Mouse (Mus musculus): ENCODE measurements at regions not wholly inside any gene's neighbourhood (a gene's known extent, or its start where the extent isn't known, plus 50 kb on each side); places are given as distances from the start of the nearest gene placed in this dataset.

DNA sequence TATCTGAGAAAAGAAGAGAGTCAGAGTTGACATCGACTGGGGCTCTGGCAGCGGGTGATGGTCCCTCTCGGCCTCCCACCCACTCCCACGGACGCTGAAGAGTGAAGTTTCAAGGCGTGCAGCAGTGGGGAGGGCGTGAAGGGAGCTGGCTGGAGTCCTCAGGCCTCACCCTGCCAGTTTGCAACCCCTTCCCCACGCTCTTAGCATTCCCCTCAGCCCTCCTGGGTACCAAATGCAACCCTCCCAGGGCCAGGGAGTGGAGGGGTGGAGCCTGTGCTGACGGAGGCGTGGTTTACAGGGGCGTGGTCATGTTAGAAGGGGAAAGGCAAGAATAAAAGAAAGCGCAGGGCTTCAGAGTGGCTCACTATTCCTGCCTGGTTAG, 136.3 kb downstream of the 2410131K14Rik start:
- WGBS (ENCODE audit: missing documents) = under 1% methylated on average over 12 of the region's 12 CpGs
- Histone ChIP-seq H3K4me3 (ENCODE audit: inconsistent target) (peak overlapping the region; percentile 53), H3K27ac (peak overlapping the region; percentile 89), H3K36me3 (ENCODE audit: inconsistent target) (no peaks in the 10 kb centered on the region), H3K79me2 (ENCODE audit: inconsistent target) (no peaks in the 10 kb centered on the region)

DNA sequence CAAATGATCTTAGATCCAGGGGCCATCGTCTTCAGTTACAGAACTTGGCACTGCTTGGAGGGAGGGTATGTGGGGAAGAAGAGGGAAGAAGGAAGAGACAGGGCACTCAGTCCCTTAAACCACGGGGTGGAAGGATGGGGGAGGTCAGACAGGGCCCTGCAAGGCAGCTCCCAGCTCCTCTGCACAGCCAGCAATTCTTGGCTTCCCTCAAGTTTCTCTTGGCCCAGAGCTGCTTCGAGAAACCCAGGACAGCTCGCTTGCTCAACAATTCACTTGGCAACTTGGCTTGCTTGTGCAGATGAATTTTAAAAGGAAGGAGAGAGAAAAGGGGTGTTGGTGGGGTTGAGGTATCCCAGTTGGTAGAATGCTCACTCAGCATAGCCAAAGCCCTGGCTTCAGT, 141.1 kb downstream of the 2410131K14Rik start:
- 65% methylated on average over 4 of the region's 4 CpGs for WGBS (ENCODE audit: missing documents)
- H3K36me3 ChIP-seq (ENCODE audit: inconsistent target) = no peaks in the 10 kb centered on the region
- H3K4me3 ChIP-seq (ENCODE audit: inconsistent target) = no peak overlapping the region
- H3K27ac ChIP-seq = no peak overlapping the region
- no peaks in the 10 kb centered on the region for H3K79me2 ChIP-seq (ENCODE audit: inconsistent target)

DNA sequence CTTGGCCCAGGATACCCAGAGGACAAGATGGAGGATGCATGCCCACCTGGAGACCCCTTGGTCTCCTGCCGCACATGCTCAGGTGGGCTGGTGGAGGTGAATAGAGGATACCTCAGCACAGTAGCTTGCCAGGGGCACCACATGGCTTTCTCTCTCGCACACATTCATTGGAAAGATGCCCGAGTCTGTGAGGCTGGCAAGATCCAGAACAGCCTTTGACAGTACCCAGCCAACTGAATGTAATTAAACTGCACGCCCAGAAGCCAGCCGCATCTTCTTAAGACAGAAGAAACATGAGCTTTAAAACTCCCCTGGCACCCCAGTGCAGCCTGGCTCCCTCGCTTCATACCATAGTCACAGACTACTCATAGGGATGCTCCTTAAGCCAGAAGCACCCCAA, 143.4 kb downstream of the 2410131K14Rik start:
- Histone ChIP-seq H3K27ac (no peak overlapping the region), H3K36me3 (ENCODE audit: inconsistent target) (no peaks in the 10 kb centered on the region), H3K4me3 (ENCODE audit: inconsistent target) (no peak overlapping the region), H3K79me2 (ENCODE audit: inconsistent target) (no peaks in the 10 kb centered on the region)
- 94% methylated on average over 6 of the region's 6 CpGs for WGBS (ENCODE audit: missing documents)

DNA sequence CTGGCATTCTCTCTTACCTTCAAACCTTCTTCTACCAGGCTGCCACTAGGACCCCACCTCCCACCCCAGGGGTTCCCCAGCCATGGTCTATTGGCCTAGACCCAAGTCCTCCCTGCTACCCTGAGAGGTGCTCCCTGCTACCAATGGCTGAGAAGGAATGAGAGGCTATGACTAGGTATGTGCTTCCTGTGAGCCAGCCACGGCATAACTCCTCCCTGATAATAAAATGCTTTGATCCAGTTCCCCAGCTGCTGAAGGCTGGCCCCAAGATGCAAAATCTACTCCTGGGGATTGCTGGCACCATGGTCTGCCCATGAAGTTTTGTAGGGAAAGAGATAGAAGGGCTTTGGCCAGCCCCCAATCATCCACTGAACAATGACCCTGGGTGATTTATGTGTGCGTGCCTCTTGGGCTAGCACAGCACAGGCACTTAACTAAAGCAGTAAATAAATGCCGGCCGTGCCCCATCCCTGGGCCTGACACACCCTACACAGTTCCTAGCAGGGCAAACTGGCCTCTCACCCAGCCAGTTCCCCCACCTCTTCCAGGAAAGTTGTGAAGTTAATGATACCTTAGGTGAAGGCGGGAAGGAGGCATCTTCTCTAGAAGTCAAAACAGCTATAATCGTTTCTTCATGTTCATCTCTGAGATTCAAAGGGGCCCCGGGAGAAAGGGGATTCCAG, 145.8 kb downstream of the 2410131K14Rik start:
- 89% methylated on average over 7 of the region's 7 CpGs for WGBS (ENCODE audit: missing documents)
- Histone ChIP-seq H3K36me3 (ENCODE audit: inconsistent target) (no peaks in the 10 kb centered on the region), H3K27ac (no peak overlapping the region)

DNA sequence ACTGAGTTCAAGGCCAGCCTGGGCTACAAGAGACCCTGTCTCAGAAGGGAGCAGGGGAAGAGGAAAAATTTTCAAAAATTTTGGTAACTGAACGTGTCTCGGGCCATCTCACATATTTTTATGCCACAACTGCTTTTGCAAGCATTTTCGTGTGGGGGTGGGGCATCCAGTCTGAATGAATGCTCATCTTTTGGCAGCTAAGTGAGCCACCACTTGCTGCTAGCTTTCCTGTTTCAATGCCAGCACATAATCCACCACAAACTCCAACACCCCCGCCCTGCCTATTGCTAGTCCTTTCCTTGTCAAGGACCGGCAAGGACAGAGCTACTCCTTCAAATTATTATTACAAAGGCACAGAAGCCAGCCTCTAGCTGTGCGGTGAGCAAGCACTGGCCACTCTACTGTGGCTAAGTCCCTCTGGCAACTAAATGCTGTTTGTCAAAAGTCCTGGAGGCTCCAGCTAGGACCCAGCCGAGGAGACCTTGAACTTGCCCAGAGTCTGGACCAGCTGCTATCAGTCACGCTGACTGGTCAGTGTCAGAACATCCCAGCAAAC, 148.0 kb downstream of the 2410131K14Rik start:
- Histone ChIP-seq H3K4me3 (ENCODE audit: inconsistent target) (no peak overlapping the region), H3K79me2 (ENCODE audit: inconsistent target) (no peaks in the 10 kb centered on the region), H3K36me3 (ENCODE audit: inconsistent target) (no peaks in the 10 kb centered on the region), H3K27ac (no peak overlapping the region)
- 95% methylated on average over 8 of the region's 8 CpGs for WGBS (ENCODE audit: missing documents)

More for the DNA sequence above, 145.8 kb downstream of the 2410131K14Rik start:
- Histone ChIP-seq H3K79me2 (ENCODE audit: inconsistent target) (no peaks in the 10 kb centered on the region), H3K4me3 (ENCODE audit: inconsistent target) (no peak overlapping the region)

DNA sequence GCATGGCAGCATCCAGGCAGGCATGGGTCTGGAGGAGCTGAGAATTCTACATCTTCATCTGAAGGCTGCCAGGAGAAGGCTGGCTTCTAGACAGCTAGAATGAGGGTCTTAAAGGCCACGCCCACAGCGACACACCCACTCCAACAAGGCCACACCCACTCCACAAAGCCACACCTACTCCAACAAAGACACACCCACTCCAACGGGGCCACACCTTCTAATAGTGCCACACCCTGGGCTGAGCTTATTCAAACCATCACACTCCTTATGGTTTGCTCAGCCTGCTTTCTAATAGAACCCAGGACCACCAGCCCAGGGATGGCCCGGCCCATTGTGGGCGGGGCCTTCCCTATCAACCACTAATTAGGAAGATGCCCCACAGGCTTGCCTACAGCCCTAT, 149.0 kb downstream of the 2410131K14Rik start:
- Histone ChIP-seq H3K36me3 (ENCODE audit: inconsistent target) (no peaks in the 10 kb centered on the region), H3K27ac (no peak overlapping the region), H3K79me2 (ENCODE audit: inconsistent target) (no peaks in the 10 kb centered on the region), H3K4me3 (ENCODE audit: inconsistent target) (no peak overlapping the region)
- WGBS (ENCODE audit: missing documents) = 82% methylated on average over 5 of the region's 5 CpGs

DNA sequence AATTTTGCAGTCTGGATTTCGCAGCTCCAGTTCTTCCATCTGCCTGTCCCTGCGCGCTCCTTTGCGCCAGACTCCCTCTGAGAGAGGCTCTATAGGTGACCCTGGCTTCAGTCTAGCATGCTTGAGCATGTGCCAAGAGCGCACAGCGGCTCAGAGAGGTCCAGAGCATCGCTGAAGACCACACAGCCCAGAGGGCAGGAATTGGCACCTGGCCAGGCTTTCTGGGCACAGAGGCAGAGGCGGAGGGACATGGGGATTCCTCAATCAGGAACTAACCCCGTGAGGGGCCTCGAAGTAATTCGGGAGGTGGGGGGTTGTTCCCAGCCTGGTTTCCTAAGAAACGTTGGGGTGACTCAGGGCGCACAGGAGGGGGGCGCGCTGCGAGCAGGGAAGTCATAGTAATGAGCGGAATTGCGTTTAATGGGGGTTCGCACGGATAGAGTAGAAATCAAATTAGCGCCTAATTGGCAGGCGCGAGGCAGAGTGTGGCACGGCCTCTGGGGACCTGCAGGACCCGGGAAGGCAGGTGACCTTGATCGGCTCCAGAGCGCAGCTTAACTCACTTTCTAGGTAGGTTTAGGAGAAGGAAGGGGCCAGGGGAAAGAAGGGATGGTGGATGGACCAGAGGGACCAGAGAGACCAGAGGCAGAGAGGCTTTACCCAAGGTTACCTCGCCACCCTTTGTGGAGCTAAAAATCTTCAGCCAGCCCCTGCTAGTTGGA, 151.1 kb downstream of the 2410131K14Rik start:
- WGBS (ENCODE audit: missing documents) = 29% methylated on average over 28 of the region's 28 CpGs
- Histone ChIP-seq H3K4me3 (ENCODE audit: inconsistent target) (no peak overlapping the region), H3K79me2 (ENCODE audit: inconsistent target) (no peaks in the 10 kb centered on the region), H3K36me3 (ENCODE audit: inconsistent target) (no peaks in the 10 kb centered on the region), H3K27ac (no peak overlapping the region)

DNA sequence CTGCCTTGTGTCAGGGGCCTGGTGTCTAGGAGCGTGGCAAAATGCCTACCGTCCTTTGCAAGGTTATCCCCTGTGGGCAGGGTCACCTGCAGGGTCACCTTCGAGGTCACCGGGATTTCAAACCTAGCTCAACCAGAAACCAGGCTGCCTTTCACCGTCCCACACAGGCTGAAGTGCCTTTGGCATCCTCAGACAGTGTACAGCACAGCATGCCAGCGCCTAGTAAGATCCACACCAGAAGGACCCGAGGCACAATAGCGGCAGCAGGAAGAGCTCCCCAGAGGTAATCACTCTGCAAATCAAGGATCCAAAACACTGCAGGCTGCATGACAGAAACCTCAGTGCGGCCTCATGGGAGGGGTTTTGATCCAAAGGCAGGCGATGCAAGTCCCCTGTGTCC, 155.9 kb downstream of the 2410131K14Rik start:
- Histone ChIP-seq H3K79me2 (ENCODE audit: inconsistent target) (no peaks in the 10 kb centered on the region), H3K27ac (no peak overlapping the region), H3K36me3 (ENCODE audit: inconsistent target) (no peaks in the 10 kb centered on the region), H3K4me3 (ENCODE audit: inconsistent target) (no peak overlapping the region)
- WGBS (ENCODE audit: missing documents) = 93% methylated on average over 10 of the region's 10 CpGs

DNA sequence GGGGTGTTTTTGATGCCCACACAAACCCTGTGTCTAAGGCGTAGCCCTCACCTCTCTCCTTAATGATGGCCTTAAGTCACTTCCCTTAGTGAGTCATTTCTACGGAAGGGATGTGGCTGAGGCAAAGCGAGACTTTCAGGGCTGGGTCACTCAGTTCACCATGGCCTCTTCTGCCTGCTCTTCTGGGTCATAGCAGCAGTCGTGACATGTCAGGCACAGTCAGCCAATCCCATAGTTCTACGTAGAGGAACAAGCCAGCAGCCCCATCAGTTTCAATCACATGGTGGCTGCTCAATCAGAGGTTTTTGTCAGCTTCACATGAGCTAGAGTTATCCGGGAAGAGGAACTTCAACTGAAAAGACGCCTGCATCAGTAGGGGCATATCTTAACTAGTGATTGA, 156.1 kb upstream of the Med13l start:
- peak overlapping the region; percentile 90 for H3K27ac ChIP-seq
- WGBS (ENCODE audit: missing documents) = 6% methylated on average over 7 of the region's 7 CpGs

DNA sequence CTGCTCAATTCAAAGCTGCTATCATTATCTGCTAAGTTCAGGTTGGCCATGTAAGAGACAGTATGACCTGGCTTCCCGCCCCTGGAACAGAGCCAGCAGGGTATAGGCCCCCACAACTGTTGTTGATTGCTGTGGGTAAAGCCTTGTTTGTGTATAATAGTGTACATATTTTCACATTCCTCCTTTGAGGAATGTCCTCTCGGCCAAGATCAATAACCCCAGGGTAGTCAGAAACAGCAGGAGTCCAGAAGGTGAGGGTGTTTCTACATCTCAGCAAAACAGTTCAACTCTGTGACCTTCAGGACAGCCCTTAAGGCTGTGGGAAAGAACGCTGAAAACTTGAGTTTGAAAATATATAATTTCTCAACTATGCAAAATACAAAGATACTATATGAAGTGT, 155.1 kb upstream of the Med13l start:
- no peak overlapping the region for H3K4me3 ChIP-seq (ENCODE audit: inconsistent target)
- no peaks in the 10 kb centered on the region for H3K79me2 ChIP-seq (ENCODE audit: inconsistent target)
- peak overlapping the region; percentile 90 for H3K27ac ChIP-seq
- WGBS (ENCODE audit: missing documents) = 100% methylated on average over 2 of the region's 3 CpGs
- no peaks in the 10 kb centered on the region for H3K36me3 ChIP-seq (ENCODE audit: inconsistent target)

More for the DNA sequence above, 156.1 kb upstream of the Med13l start:
- no peaks in the 10 kb centered on the region for H3K79me2 ChIP-seq (ENCODE audit: inconsistent target)
- no peaks in the 10 kb centered on the region for H3K36me3 ChIP-seq (ENCODE audit: inconsistent target)
- no peak overlapping the region for H3K4me3 ChIP-seq (ENCODE audit: inconsistent target)

DNA sequence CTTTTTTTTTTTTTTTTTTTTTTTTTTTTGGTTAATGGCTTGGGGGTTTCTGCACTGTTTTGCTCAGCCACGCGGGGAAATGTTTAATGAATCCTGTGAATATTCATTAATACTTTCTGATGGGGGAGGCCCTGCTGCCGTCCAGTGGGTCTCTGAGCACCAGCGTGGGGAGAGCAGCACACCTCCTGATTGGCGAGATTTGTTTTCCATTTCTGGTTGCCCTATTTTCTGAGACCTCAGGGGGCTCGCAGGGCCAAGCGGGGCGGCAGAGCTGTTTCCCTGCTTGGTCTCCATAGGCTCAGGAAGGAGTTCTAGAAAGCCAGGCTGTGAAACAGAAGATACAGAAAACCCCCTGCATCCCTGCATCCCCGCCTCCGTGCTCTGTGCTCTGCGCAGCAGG, 153.0 kb upstream of the Med13l start:
- H3K79me2 ChIP-seq (ENCODE audit: inconsistent target) = no peaks in the 10 kb centered on the region
- WGBS (ENCODE audit: missing documents) = 79% methylated on average over 11 of the region's 11 CpGs
- H3K36me3 ChIP-seq (ENCODE audit: inconsistent target) = no peaks in the 10 kb centered on the region
- peak overlapping the region; percentile 97 for H3K27ac ChIP-seq
- no peak overlapping the region for H3K4me3 ChIP-seq (ENCODE audit: inconsistent target)

DNA sequence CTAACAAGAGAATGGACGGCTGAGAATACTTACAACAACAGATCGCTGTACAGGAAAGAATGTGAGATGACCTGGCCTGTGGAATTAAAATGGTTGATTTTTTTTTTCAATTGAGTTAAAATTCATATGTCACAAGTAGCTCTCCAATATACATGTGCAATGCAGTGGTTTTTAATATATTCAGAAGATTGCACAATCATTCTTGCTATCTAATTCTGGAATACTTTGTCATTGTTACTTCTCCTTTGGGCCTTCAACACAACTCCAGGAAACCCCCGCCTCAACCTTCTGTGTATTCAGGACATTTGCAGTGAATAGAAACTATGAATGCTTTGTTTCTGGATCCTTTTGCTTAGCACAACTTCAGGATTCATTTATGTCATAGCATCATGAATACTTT, 152.5 kb upstream of the Med13l start:
- WGBS (ENCODE audit: missing documents) = 16% methylated on average over 3 of the region's 3 CpGs
- no peak overlapping the region for H3K4me3 ChIP-seq (ENCODE audit: inconsistent target)

DNA sequence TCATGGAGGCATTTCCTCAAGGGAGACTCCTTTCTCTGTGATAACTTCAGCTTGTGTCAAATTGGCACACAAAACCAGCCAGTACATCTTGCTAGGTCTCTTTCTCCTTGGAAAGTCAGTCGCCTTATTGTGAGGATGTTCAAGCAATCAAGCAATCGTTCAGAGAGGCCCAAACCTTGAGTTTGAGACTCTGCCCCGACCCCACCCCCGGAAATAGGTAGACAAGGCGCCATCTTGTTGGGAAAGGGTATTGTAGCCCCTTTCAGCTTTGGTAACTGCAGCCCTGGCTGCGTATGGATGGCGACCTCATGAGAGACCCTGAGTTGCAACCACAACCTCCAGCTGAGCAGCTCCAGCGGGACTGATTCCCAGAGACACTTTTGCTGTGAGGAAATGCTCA, 151.7 kb upstream of the Med13l start:
- H3K36me3 ChIP-seq (ENCODE audit: inconsistent target) = no peaks in the 10 kb centered on the region
- no peak overlapping the region for H3K4me3 ChIP-seq (ENCODE audit: inconsistent target)
- no peaks in the 10 kb centered on the region for H3K79me2 ChIP-seq (ENCODE audit: inconsistent target)
- peak overlapping the region; percentile 97 for H3K27ac ChIP-seq
- WGBS (ENCODE audit: missing documents) = 89% methylated on average over 8 of the region's 8 CpGs

More for the DNA sequence above, 152.5 kb upstream of the Med13l start:
- Histone ChIP-seq H3K36me3 (ENCODE audit: inconsistent target) (no peaks in the 10 kb centered on the region), H3K79me2 (ENCODE audit: inconsistent target) (no peaks in the 10 kb centered on the region), H3K27ac (peak overlapping the region; percentile 97)

DNA sequence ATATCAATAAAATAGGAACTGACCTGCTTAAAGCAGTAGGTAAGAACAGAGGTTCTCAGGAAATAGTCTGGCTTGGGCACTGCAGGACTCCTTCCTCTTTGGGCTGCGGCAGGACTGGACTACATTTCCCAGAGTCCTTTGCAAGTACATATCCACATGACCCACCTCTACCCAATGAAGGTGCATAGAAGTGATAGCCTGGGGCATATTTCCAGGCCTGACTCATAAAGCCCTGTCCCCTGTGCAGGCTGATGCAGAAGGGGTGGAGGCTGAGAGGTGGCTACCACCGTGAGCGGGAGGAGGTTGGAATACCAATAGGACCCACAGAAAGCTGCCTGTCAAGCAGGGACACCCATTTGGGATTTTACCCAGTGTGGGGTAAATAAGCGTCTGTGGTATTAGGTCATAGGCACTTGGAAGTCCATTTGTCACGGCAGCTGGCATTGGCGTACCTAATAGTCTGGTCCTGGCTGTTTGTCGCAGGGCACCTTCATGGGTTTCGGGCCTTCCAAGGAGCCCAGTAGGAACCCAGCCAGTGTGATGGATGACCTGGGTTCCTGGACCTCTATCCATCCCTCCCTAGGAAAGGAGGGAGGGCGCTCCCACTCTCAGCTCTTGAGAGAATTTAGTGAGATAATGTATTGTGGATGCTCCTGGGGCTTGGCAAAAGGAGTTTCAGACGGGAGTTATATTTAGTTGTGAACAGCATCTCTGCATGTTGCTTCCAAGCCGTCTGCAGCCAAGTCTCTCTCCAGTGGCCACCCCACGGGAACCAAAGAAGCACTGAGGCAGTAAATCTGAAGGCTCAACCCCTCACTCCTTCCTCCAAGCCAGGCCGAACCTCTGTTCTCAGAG, 146.8 kb upstream of the Med13l start:
- no peak overlapping the region for H3K27ac ChIP-seq
- no peaks in the 10 kb centered on the region for H3K79me2 ChIP-seq (ENCODE audit: inconsistent target)
- H3K36me3 ChIP-seq (ENCODE audit: inconsistent target) = no peaks in the 10 kb centered on the region
- no peak overlapping the region for H3K4me3 ChIP-seq (ENCODE audit: inconsistent target)
- WGBS (ENCODE audit: missing documents) = 83% methylated on average over 13 of the region's 13 CpGs
